Comparison of ENCODE assay signal across 10 mouse cellular contexts in the genomic region with DNA sequence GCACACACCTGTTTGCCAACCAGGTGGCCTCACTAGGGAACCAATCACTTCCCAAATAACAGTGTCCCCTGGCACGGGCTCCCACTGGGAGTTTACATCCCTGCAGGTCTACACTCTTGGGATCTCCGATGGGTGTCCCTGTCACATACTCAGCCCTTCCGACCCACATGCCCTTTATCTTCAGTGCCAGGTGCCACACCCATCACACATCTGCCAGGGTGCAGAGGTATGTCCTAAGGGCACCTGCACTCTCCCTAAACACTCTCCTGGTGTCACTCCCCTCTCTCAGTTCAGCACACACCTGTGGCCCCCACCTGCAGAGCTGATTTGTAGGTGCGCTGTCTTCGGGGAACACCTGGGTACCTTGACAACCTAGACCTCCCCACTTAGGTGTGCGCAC. TPM values are rescaled to one million over a fixed set of nuclear protein-coding genes. Genes with fewer than 3 reads are reported as not detected.
DNase-seq lines count a peak whose midpoint lies in the region; ATAC-seq and TF ChIP-seq lines count a peak whose summit lies in the region.
"Had no signal": no experiment of that assay in that cellular context is flagged by ENCODE, and none has a peak within 500 bp of the region (broad histone marks: within the 10 kb centered on the region; RNA-seq: fewer than 3 reads in every experiment).

No protein-coding gene starts in this region.

- no peak for DNase-seq in lung, embryonic 14.5 days
- DNase-seq in lung, postnatal 4 days, result no peak
- no peak for DNase-seq in left cerebral cortex, adult 9 months (ENCODE audit: low spot score in 2 of 2)
- no peak for DNase-seq in layer of hippocampus, adult 11-12 months (ENCODE audit: low spot score)
- DNase-seq in left cerebral cortex, postnatal 14 days (ENCODE audit: low spot score in 2 of 2), result no peak

- peaks cover 21% of the 10 kb centered on the region for H3K36me3 ChIP-seq in lung, embryonic 14.5 days (ENCODE audit: insufficient read depth)
- H3K36me3 ChIP-seq in forebrain, embryonic 12.5 days (replicated peaks), result no peaks in the 10 kb centered on the region
- H3K36me3 ChIP-seq in limb, embryonic 12.5 days, result no peaks in the 10 kb centered on the region
- no peaks in the 10 kb centered on the region for H3K36me3 ChIP-seq in stomach, embryonic 14.5 days (ENCODE audit: control insufficient read depth, insufficient read depth, low read length)

- no peaks in the 10 kb centered on the region for H3K9me3 ChIP-seq in lung, embryonic 14.5 days (ENCODE audit: low read depth, low read length)
- H3K9me3 ChIP-seq in forebrain, embryonic 12.5 days, result no peaks in the 10 kb centered on the region
- no peaks in the 10 kb centered on the region for H3K9me3 ChIP-seq in limb, embryonic 12.5 days
- H3K9me3 ChIP-seq in stomach, embryonic 14.5 days (ENCODE audit: control insufficient read depth, low read depth, low read length), result no peaks in the 10 kb centered on the region

- peak overlapping the region; percentile 91 for H3K4me2 ChIP-seq in lung, embryonic 14.5 days
- peak overlapping the region; percentile 84 for H3K4me2 ChIP-seq in forebrain, embryonic 12.5 days
- peak overlapping the region; percentile 81 for H3K4me2 ChIP-seq in limb, embryonic 12.5 days
- H3K4me2 ChIP-seq in stomach, embryonic 14.5 days (replicated peaks; ENCODE audit: low read depth, low read length), result peak overlapping the region; percentile 88

- intact Hi-C loops in left cerebral cortex, postnatal 14 days (cut with DNase I), result loop anchor here (5.0 kb wide), 1 partner anchor 141 kb away; a partner anchor contains a TSS

- peaks cover 15% of the 10 kb centered on the region for H3K4me1 ChIP-seq in lung, embryonic 14.5 days (ENCODE audit: insufficient read depth)
- H3K4me1 ChIP-seq in forebrain, embryonic 12.5 days, result peaks cover 33% of the 10 kb centered on the region
- peaks cover 42% of the 10 kb centered on the region for H3K4me1 ChIP-seq in limb, embryonic 12.5 days (replicated peaks)
- H3K4me1 ChIP-seq in stomach, embryonic 14.5 days (ENCODE audit: control insufficient read depth, insufficient read depth, low read length), result peaks cover 51% of the 10 kb centered on the region

- peak overlapping the region; percentile 94; the same call in 1 of the 2 replicates for H3K27ac ChIP-seq in lung, embryonic 14.5 days (ENCODE audit: low read depth)
- no peak overlapping the region for H3K27ac ChIP-seq in forebrain, embryonic 12.5 days
- H3K27ac ChIP-seq in limb, embryonic 12.5 days, result no peak overlapping the region
- H3K27ac ChIP-seq in stomach, embryonic 14.5 days (ENCODE audit: low read length), result peak overlapping the region; percentile 74; the same call in 1 of the 2 replicates

- 27% methylated on average over 6 of the region's 6 CpGs for WGBS in lung, embryonic 14.5 days
- 45% methylated on average over 6 of the region's 6 CpGs for WGBS in forebrain, embryonic 12.5 days
- WGBS in limb, embryonic 12.5 days, result 41% methylated on average over 6 of the region's 6 CpGs
- 43% methylated on average over 6 of the region's 6 CpGs for WGBS in stomach, embryonic 14.5 days

- peak overlapping the region; percentile 77 for H3K9ac ChIP-seq in lung, embryonic 14.5 days
- peak overlapping the region; percentile 53; the same call in 1 of the 2 replicates for H3K9ac ChIP-seq in forebrain, embryonic 12.5 days
- 0 out of 2 replicates have a peak overlapping the region, but pooled peaks have one; percentile 58 for H3K9ac ChIP-seq in limb, embryonic 12.5 days (replicated peaks)
- H3K9ac ChIP-seq in stomach, embryonic 14.5 days (replicated peaks; ENCODE audit: low read depth, low read length), result peak overlapping the region; percentile 63

- H3K27me3 ChIP-seq in lung, embryonic 14.5 days (ENCODE audit: insufficient read depth, low read length), result peaks cover 18% of the 10 kb centered on the region
- H3K27me3 ChIP-seq in forebrain, embryonic 12.5 days, result peaks cover 63% of the 10 kb centered on the region
- H3K27me3 ChIP-seq in limb, embryonic 12.5 days, result peaks cover 65% of the 10 kb centered on the region
- H3K27me3 ChIP-seq in stomach, embryonic 14.5 days (ENCODE audit: control insufficient read depth, insufficient read depth, low read length), result peaks cover 8% of the 10 kb centered on the region; the same call in 1 of the 2 replicates

- TF ChIP-seq CTCF in lung, embryonic 14.5 days (IDR thresholded peaks at IDR 0.05; ENCODE audit: low read depth), result no peak

- H3K4me3 ChIP-seq in lung, embryonic 14.5 days (ENCODE audit: low read depth, low read length), result peak overlapping the region; percentile 70
- peak overlapping the region; percentile 47 for H3K4me3 ChIP-seq in forebrain, embryonic 12.5 days (replicated peaks)
- peak overlapping the region; percentile 59 for H3K4me3 ChIP-seq in limb, embryonic 12.5 days (replicated peaks)
- H3K4me3 ChIP-seq in stomach, embryonic 14.5 days (ENCODE audit: low read depth, low read length), result peak overlapping the region; percentile 66

- no peak for ATAC-seq in lung, embryonic 14.5 days (ENCODE audit: insufficient read depth)
- 0 out of 2 replicates have a peak, but pooled peaks have one; percentile 0 for ATAC-seq in forebrain, embryonic 12.5 days (ENCODE audit: low FRiP score)
- ATAC-seq in limb, embryonic 12.5 days (ENCODE audit: insufficient number of reproducible peaks, insufficient read depth, low FRiP score, low TSS enrichment, low read depth), result no peak
- no peak for ATAC-seq in stomach, embryonic 14.5 days (ENCODE audit: insufficient number of reproducible peaks, insufficient read depth, low FRiP score, low read depth)

RNA-seq across cellular contexts. Expression of a gene that starts 1.8 kb away (rescaled TPM):
- 81.9 and 84.2 TPM in 2 replicates for polyA plus RNA-seq in lung, embryonic 14.5 days (2014; fragmentation: Nextera tagmentation; extraction: Ambion mirVana)
- 18.8 and 19.2 TPM in 2 replicates for polyA plus RNA-seq in forebrain, embryonic 12.5 days (2016; fragmentation: Nextera tagmentation; extraction: Ambion mirVana)
- 25.2 and 27.5 TPM in 2 replicates for polyA plus RNA-seq in limb, embryonic 12.5 days (2016; fragmentation: Nextera tagmentation; extraction: Ambion mirVana)
- 43.1 and 44.5 TPM in 2 replicates for polyA plus RNA-seq in stomach, embryonic 14.5 days (2014; fragmentation: Nextera tagmentation; extraction: Ambion mirVana)
- total RNA-seq in left cerebral cortex, postnatal 14 days (2021), result 100 to 1,000 TPM; 156 to 174 TPM

RNA-seq across cellular contexts. Expression of a gene that starts 48.2 kb away (rescaled TPM):
- not detected in 2 replicates for polyA plus RNA-seq in lung, embryonic 14.5 days (2014; fragmentation: Nextera tagmentation; extraction: Ambion mirVana)
- polyA plus RNA-seq in forebrain, embryonic 12.5 days (2016; fragmentation: Nextera tagmentation; extraction: Ambion mirVana), result not detected in 2 replicates
- polyA plus RNA-seq in limb, embryonic 12.5 days (2016; fragmentation: Nextera tagmentation; extraction: Ambion mirVana), result not detected in 2 replicates
- polyA plus RNA-seq in stomach, embryonic 14.5 days (2014; fragmentation: Nextera tagmentation; extraction: Ambion mirVana), result not detected in 2 replicates
- not detected for total RNA-seq in left cerebral cortex, postnatal 14 days (2021)
- total RNA-seq: adrenal gland, postnatal 25 days; left cerebral cortex, postnatal 10 days had no signal

Comparison
In these comparisons a context has a peak if more than half of its experiments do, and no peak if none do; other contexts are left out.
1. H3K27ac ChIP-seq: peak in lung, embryonic 14.5 days (single experiment) and stomach, embryonic 14.5 days (single experiment); none in forebrain, embryonic 12.5 days (single experiment) and limb, embryonic 12.5 days (single experiment).
2. Peak in every context shown above with its lines, with median percentiles within 50 percentile points of each other: H3K4me2 ChIP-seq, H3K4me3 ChIP-seq and H3K9ac ChIP-seq.